Mouse (Mus musculus) C2C12 (cell line): ENCODE results near the gene Dnajc1. TPM values are rescaled to one million over a fixed set of nuclear protein-coding genes. Genes with fewer than 3 reads are reported as not detected.

Source experiments
- H3K27me3 ChIP-seq: one replicate; pipeline ENCODE4 v1.6.1; 2011; ENCODE audit not compliant: control insufficient read depth, insufficient read depth, insufficient read length
- H3K36me3 ChIP-seq: one replicate; pipeline ENCODE4 v1.6.1; 2011; ENCODE audit not compliant: control insufficient read depth, insufficient read depth
- H3K4me3 ChIP-seq: one replicate; pipeline ENCODE4 v1.5.1; 2011; ENCODE audit warnings: mild to moderate bottlenecking, control low read depth; ENCODE audit not compliant: poor library complexity, insufficient read depth, severe bottlenecking
- H3K79me2 ChIP-seq: one replicate; pipeline ENCODE4 v1.6.1; 2011; ENCODE audit not compliant: control insufficient read depth, insufficient read depth
- H3K79me3 ChIP-seq: one replicate; pipeline ENCODE4 v1.6.1; 2011; ENCODE audit warnings: low read depth, control low read depth
- H3ac ChIP-seq: one replicate; pipeline ENCODE3; 2011; ENCODE audit warnings: low read depth; ENCODE audit not compliant: control insufficient read depth, insufficient read length
- CEBPB ChIP-seq: IDR thresholded peaks from one replicate; pipeline ENCODE4 v1.6.1; 2011; ENCODE audit warnings: low read depth, mild to moderate bottlenecking, control low read depth, moderate library complexity
- CTCF ChIP-seq: IDR thresholded peaks from one replicate; pipeline ENCODE4 v1.5.1; 2011; ENCODE audit not compliant: control insufficient read depth, insufficient read depth, insufficient read length
- FOSL1 ChIP-seq: IDR thresholded peaks from one replicate; pipeline ENCODE4 v1.8.0; 2011; ENCODE audit warnings: mild to moderate bottlenecking, low read length; ENCODE audit not compliant: poor library complexity, insufficient read depth, severe bottlenecking
- MAX ChIP-seq: IDR thresholded peaks from one replicate; pipeline ENCODE4 v1.6.1; 2011; ENCODE audit warnings: mild to moderate bottlenecking, control low read depth
- MYOD1 ChIP-seq: IDR thresholded peaks from one replicate; pipeline ENCODE4 v1.6.1; 2011; ENCODE audit warnings: low read depth; ENCODE audit not compliant: control insufficient read depth, insufficient read length
- MYOG ChIP-seq: IDR thresholded peaks from one replicate; pipeline ENCODE4 v1.6.1; 2011; ENCODE audit not compliant: control insufficient read depth, insufficient read length; ENCODE audit errors: extremely low read depth
- USF1 ChIP-seq: IDR thresholded peaks from one replicate; pipeline ENCODE4 v1.6.1; 2011; ENCODE audit warnings: low read depth, mild to moderate bottlenecking, control low read depth, moderate library complexity
- polyA plus RNA-seq: library from polyadenylated mRNA; unstranded; fragments of >200 nt; fragmentation: generic; extraction: Trizol; gene quantifications from one replicate; pipeline ENCODE4 v1.2.1, GENCODE M21; 2012; ENCODE audit warnings: missing spikeins

Gene Dnajc1
- polyA plus RNA-seq, 1 experiment, result 6.5 TPM

GRCm38 (mm10) chr2:18393022-18393519, 441 bp upstream of the Dnajc1 start:
- Histone ChIP-seq H3K79me2 (peaks cover 39% of the 10 kb centered on the region), H3K36me3 (no peaks in the 10 kb centered on the region), H3K79me3 (peaks cover 21% of the 10 kb centered on the region), H3K4me3 (peak overlapping the region; percentile 81), H3ac (no peak overlapping the region), H3K27me3 (no peaks in the 10 kb centered on the region)
- TF ChIP-seq USF1, result no peak
- no peak for TF ChIP-seq CEBPB
- no peak for TF ChIP-seq MYOD1
- no peak for TF ChIP-seq FOSL1
- TF ChIP-seq CTCF, result no peak
- TF ChIP-seq MYOG, result no peak
- no peak for TF ChIP-seq MAX

- peak overlapping the region; percentile 69 for H3ac ChIP-seq
- no peaks in the 10 kb centered on the region for H3K36me3 ChIP-seq
- H3K79me3 ChIP-seq, result peaks cover 27% of the 10 kb centered on the region
- peaks cover 51% of the 10 kb centered on the region for H3K79me2 ChIP-seq
- no peaks in the 10 kb centered on the region for H3K27me3 ChIP-seq
- H3K4me3 ChIP-seq, result peak overlapping the region; percentile 81
- no peak for TF ChIP-seq CTCF
- no peak for TF ChIP-seq CEBPB
- TF ChIP-seq USF1, result no peak
- no peak for TF ChIP-seq FOSL1
- TF ChIP-seq MYOD1, result no peak
- no peak for TF ChIP-seq MYOG
- no peak for TF ChIP-seq MAX
These were observed 769 bp downstream of the Dnajc1 start for GRCm38 (mm10) chr2:18391861-18392260.

- Histone ChIP-seq H3ac (no peak overlapping the region), H3K79me3 (peaks cover 34% of the 10 kb centered on the region), H3K4me3 (no peak overlapping the region), H3K79me2 (peaks cover 61% of the 10 kb centered on the region), H3K36me3 (no peaks in the 10 kb centered on the region), H3K27me3 (no peaks in the 10 kb centered on the region)
- TF ChIP-seq MAX, result no peak
- no peak for TF ChIP-seq MYOD1
- no peak for TF ChIP-seq FOSL1
- TF ChIP-seq CEBPB, result no peak
These were observed 3.0 kb downstream of the Dnajc1 start for GRCm38 (mm10) chr2:18389631-18390030.

- no peak for TF ChIP-seq MYOG
- no peak for TF ChIP-seq MYOD1
- no peak for TF ChIP-seq CEBPB
- TF ChIP-seq USF1, result no peak
- TF ChIP-seq FOSL1, result no peak
- no peak for TF ChIP-seq MAX
- TF ChIP-seq CTCF, result no peak
- Histone ChIP-seq H3ac (no peak overlapping the region), H3K4me3 (no peak overlapping the region), H3K79me3 (peaks cover 38% of the 10 kb centered on the region), H3K79me2 (peaks cover 68% of the 10 kb centered on the region), H3K36me3 (no peaks in the 10 kb centered on the region), H3K27me3 (no peaks in the 10 kb centered on the region)
These were observed 11.0 kb downstream of the Dnajc1 start for GRCm38 (mm10) chr2:18381662-18382061.

- H3ac ChIP-seq, result no peak overlapping the region
- no peaks in the 10 kb centered on the region for H3K36me3 ChIP-seq
- H3K4me3 ChIP-seq, result no peak overlapping the region
- no peak for TF ChIP-seq MAX
- TF ChIP-seq FOSL1, result no peak
- TF ChIP-seq CTCF, result no peak
- no peak for TF ChIP-seq MYOG
- H3K79me2 ChIP-seq, result peaks cover 54% of the 10 kb centered on the region
- peaks cover 34% of the 10 kb centered on the region for H3K79me3 ChIP-seq
- no peaks in the 10 kb centered on the region for H3K27me3 ChIP-seq
These were observed 20.0 kb downstream of the Dnajc1 start for GRCm38 (mm10) chr2:18372400-18373182.
